Mouse (Mus musculus) erythroblast, embryonic 14.5 days (primary cell): ENCODE data around the gene Utp18.

Source experiments
- GATA1 ChIP-seq: IDR thresholded peaks from 2 replicates; pipeline ENCODE4 v1.6.1; 2012; ENCODE audit warnings: low read length, inconsistent platforms, mixed read lengths
- TAL1 ChIP-seq: IDR thresholded peaks from 3 replicates; pipeline ENCODE4 v1.6.1; 2012; ENCODE audit warnings: low read length, inconsistent platforms, mixed read lengths

DNA sequence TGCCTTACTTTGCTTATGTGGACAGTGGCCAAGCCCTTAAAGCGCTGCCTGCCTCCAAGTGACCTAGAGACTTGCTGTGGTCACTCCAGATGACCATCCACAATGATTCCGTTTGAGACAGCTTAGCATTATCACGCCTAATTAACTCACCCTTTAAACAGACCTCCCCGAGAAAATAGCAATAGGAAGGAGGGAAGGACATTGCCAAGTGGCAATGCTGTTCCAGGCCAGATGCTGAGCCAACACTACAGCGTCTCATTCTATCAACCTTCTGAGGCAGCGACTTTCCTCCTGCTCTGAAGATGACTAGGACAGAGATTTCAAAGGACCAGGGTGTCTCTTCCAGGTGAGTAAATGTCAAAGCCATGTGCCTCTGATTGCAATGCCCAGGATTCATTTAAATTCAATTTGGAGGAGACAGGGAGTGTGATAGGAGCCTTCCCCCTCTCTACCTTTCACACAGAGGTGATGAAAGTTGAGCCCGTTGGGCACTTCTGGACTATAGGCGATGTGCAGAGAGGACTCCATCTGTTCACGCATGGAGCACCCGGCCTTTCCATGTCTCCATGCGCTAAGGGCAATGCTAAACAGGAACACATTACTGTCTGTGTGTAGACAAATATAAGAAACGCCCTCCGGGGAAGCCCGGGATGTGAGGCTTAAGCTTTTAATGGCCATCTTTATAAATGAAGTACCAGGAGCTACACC, 56.8 kb downstream of the Utp18 start:
- TF ChIP-seq GATA1, result no peak
- TF ChIP-seq TAL1, result no peak
